Mouse (Mus musculus) forebrain, embryonic 12.5 days (tissue): Measurements from ENCODE around the gene Pum1. TPM values are rescaled to one million over a fixed set of nuclear protein-coding genes. Genes with fewer than 3 reads are reported as not detected.

Source experiments
- ATAC-seq: fragments of 200-750 bp; cut with Nextera tagmentation; 2 replicates; pipeline ENCODE4 v1.8.0; 2017; ENCODE audit warnings: moderate TSS enrichment; ENCODE audit not compliant: low FRiP score
- H3K27ac ChIP-seq: fragments of 300-500 bp; sonication (generic); 2 replicates; pipeline ENCODE4 v1.5.1; 2016; ENCODE audit warnings: mild to moderate bottlenecking
- H3K27me3 ChIP-seq: fragments of 300-500 bp; sonication (generic); 2 replicates; pipeline ENCODE4 v1.6.1; 2016; ENCODE audit warnings: mild to moderate bottlenecking
- H3K36me3 ChIP-seq: fragments of 300-500 bp; sonication (generic); replicated peaks from 2 replicates; pipeline ENCODE4 v1.6.1; 2016; ENCODE audit warnings: mild to moderate bottlenecking
- H3K4me1 ChIP-seq: fragments of 300-500 bp; sonication (generic); 2 replicates; pipeline ENCODE4 v1.6.1; 2016
- H3K4me2 ChIP-seq: fragments of 300-500 bp; sonication (generic); 2 replicates; pipeline ENCODE4 v1.6.1; 2016; ENCODE audit warnings: mild to moderate bottlenecking, moderate library complexity
- H3K4me3 ChIP-seq: fragments of 300-500 bp; sonication (generic); replicated peaks from 2 replicates; pipeline ENCODE4 v1.5.1; 2016; ENCODE audit warnings: mild to moderate bottlenecking
- H3K9ac ChIP-seq: fragments of 300-500 bp; sonication (generic); 2 replicates; pipeline ENCODE4 v1.6.1; 2016; ENCODE audit warnings: mild to moderate bottlenecking
- H3K9me3 ChIP-seq: fragments of 300-500 bp; sonication (generic); 2 replicates; pipeline ENCODE4 v1.6.1; 2016
- WGBS: fragments of 180-500 bp; shearing (Covaris S2); methylation state at CpG from one replicate; pipeline ENCODE4 v1.1.7; 2016; 5-methylcytosine and 5-hydroxymethylcytosine counted together
- polyA plus RNA-seq: library from polyadenylated mRNA; unstranded; fragments of >200 nt; fragmentation: Nextera tagmentation; extraction: Ambion mirVana; gene quantifications from 2 replicates; pipeline ENCODE4 v1.2.1, GENCODE M21; 2016

The Pum1 gene
- polyA plus RNA-seq, 1 experiment from 2014 or later = 134 TPM

DNA sequence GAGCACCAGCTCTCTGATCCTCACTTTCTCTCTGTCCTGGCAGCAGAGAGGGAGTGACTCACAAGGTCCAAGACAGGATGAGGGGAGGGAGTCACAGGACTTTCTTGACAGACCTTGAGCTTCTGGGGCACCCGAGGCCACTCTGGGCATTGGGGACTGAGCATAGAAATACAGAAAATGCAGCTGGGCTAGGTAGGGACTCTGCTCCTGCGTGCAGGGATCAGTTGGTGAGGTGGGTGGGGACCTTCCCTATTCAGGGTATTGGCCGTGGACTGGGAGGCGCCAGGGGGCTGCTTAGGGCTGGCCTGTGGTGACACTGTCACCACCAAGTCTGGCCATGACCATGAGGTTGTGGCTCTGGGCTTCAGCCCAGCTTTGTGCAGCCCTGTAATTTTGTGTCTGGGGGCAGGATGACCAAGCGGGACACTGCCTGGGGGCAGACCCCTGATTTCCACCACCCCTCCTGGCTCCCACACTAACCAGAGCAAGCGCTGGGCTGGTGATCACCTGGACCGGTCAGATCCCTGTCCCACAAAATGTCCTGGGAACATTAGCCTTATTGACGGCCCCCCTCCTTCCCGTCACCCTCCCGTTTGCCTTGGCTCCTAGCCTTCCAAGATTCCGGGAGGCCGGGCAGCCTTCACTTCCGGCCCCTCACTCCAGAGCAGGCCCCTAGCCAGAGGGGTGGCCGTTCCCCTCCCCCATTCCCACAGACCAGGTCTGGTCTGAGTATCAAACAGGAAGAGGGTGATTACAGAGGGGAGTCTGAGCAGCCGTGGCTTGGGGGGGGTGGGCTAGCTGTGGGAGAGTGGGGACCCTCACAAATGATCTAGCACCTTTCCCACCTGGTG, 134.3 kb downstream of the Pum1 start:
- no peak overlapping the region for H3K4me3 ChIP-seq
- no peaks in the 10 kb centered on the region for H3K36me3 ChIP-seq
- no peak overlapping the region for H3K4me2 ChIP-seq
- peaks cover 41% of the 10 kb centered on the region for H3K27me3 ChIP-seq
- no peaks in the 10 kb centered on the region for H3K9me3 ChIP-seq
- H3K9ac ChIP-seq = peak overlapping the region; percentile 25
- peaks cover 60% of the 10 kb centered on the region for H3K4me1 ChIP-seq
- whole genome bisulfite sequencing = 55% methylated on average over 15 of the region's 15 CpGs
- ATAC-seq = no peak
- no peak overlapping the region for H3K27ac ChIP-seq

- WGBS = 65% methylated on average over 1 of the region's 1 CpGs
- peaks cover 63% of the 10 kb centered on the region for H3K4me1 ChIP-seq
- no peak overlapping the region for H3K4me2 ChIP-seq
- peaks cover 31% of the 10 kb centered on the region for H3K27me3 ChIP-seq
- H3K27ac ChIP-seq = 0 out of 2 replicates have a peak overlapping the region, but pooled peaks have one; percentile 9
- H3K9me3 ChIP-seq = no peaks in the 10 kb centered on the region
- ATAC-seq = no peak
- no peaks in the 10 kb centered on the region for H3K36me3 ChIP-seq
- H3K4me3 ChIP-seq = no peak overlapping the region
- H3K9ac ChIP-seq = no peak overlapping the region
Measured at GRCm38 (mm10) chr4:130798416-130798815, 135.3 kb downstream of the Pum1 start.

DNA sequence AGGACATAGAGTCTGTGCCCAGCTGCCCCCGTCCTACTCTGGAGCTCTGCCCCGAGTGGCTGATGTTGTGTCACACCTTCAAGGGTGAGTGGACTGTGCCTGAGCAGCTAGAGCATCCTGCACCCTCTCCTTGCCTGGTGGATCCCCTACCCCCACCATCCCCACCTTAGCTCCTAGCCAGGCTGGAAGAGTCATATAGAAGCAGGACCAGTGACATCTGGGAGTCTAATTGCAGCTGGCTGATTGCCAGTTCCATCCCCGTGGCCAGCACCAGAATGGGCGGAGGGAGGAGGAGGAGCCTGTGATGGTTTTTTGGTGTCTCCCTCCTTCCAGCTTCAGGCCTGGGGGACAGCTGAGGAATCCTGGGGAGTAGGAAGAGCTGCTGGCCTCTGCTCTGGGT, 136.0 kb downstream of the Pum1 start:
- WGBS = 59% methylated on average over 4 of the region's 4 CpGs
- H3K27me3 ChIP-seq = peaks cover 27% of the 10 kb centered on the region
- no peaks in the 10 kb centered on the region for H3K36me3 ChIP-seq
- H3K27ac ChIP-seq = 0 out of 2 replicates have a peak overlapping the region, but pooled peaks have one; percentile 9
- H3K4me3 ChIP-seq = no peak overlapping the region
- H3K4me2 ChIP-seq = no peak overlapping the region
- peak overlapping the region; percentile 36; the same call in 1 of the 2 replicates for H3K9ac ChIP-seq
- ATAC-seq = peak; percentile 13; the same call in 1 of the 2 replicates
- no peaks in the 10 kb centered on the region for H3K9me3 ChIP-seq
- H3K4me1 ChIP-seq = peaks cover 65% of the 10 kb centered on the region

GRCm38 (mm10) chr4:130799582-130799981, 136.5 kb downstream of the Pum1 start:
- no peak overlapping the region for H3K4me2 ChIP-seq
- WGBS = 77% methylated on average over 5 of the region's 5 CpGs
- H3K27ac ChIP-seq = no peak overlapping the region
- H3K9me3 ChIP-seq = no peaks in the 10 kb centered on the region
- H3K36me3 ChIP-seq = no peaks in the 10 kb centered on the region
- ATAC-seq = no peak
- H3K4me1 ChIP-seq = peaks cover 68% of the 10 kb centered on the region
- no peak overlapping the region for H3K4me3 ChIP-seq
- peaks cover 22% of the 10 kb centered on the region for H3K27me3 ChIP-seq
- H3K9ac ChIP-seq = no peak overlapping the region; the same call in 1 of the 2 replicates

GRCm38 (mm10) chr4:130800147-130800546, 137.0 kb downstream of the Pum1 start:
- peaks cover 73% of the 10 kb centered on the region for H3K4me1 ChIP-seq
- H3K4me2 ChIP-seq = no peak overlapping the region
- H3K9me3 ChIP-seq = no peaks in the 10 kb centered on the region
- no peak overlapping the region for H3K27ac ChIP-seq
- no peak overlapping the region for H3K4me3 ChIP-seq
- 93% methylated on average over 6 of the region's 6 CpGs for WGBS
- H3K27me3 ChIP-seq = peaks cover 17% of the 10 kb centered on the region; the same call in 1 of the 2 replicates
- ATAC-seq = no peak
- no peaks in the 10 kb centered on the region for H3K36me3 ChIP-seq
- no peak overlapping the region for H3K9ac ChIP-seq

- Histone ChIP-seq H3K27me3 (peaks cover 10% of the 10 kb centered on the region; the same call in 1 of the 2 replicates), H3K27ac (no peak overlapping the region), H3K4me1 (peaks cover 81% of the 10 kb centered on the region)
Measured at GRCm38 (mm10) chr4:130801198-130801597, 138.1 kb downstream of the Pum1 start.

GRCm38 (mm10) chr4:130801624-130802329, 138.7 kb downstream of the Pum1 start:
- H3K4me3 ChIP-seq = no peak overlapping the region
- peak overlapping the region; percentile 33; the same call in 1 of the 2 replicates for H3K9ac ChIP-seq
- H3K4me1 ChIP-seq = peaks cover 81% of the 10 kb centered on the region
- 54% methylated on average over 10 of the region's 10 CpGs for WGBS
- ATAC-seq = peak; percentile 41; the same call in 1 of the 2 replicates
- H3K27ac ChIP-seq = peak overlapping the region; percentile 36; the same call in 1 of the 2 replicates
- H3K27me3 ChIP-seq = peaks cover 5% of the 10 kb centered on the region; the same call in 1 of the 2 replicates
- no peaks in the 10 kb centered on the region for H3K36me3 ChIP-seq
- peak overlapping the region; percentile 6; the same call in 1 of the 2 replicates for H3K4me2 ChIP-seq
- H3K9me3 ChIP-seq = no peaks in the 10 kb centered on the region

More at GRCm38 (mm10) chr4:130801198-130801597, 138.1 kb downstream of the Pum1 start:
- H3K4me2 ChIP-seq = no peak overlapping the region
- H3K4me3 ChIP-seq = no peak overlapping the region
- H3K9ac ChIP-seq = no peak overlapping the region
- 90% methylated on average over 5 of the region's 5 CpGs for WGBS
- ATAC-seq = no peak
- no peaks in the 10 kb centered on the region for H3K9me3 ChIP-seq
- H3K36me3 ChIP-seq = no peaks in the 10 kb centered on the region

- Histone ChIP-seq H3K9ac (no peak overlapping the region), H3K4me3 (no peak overlapping the region), H3K27ac (no peak overlapping the region), H3K4me2 (no peak overlapping the region), H3K36me3 (no peaks in the 10 kb centered on the region), H3K27me3 (peaks cover 5% of the 10 kb centered on the region; the same call in 1 of the 2 replicates), H3K4me1 (peaks cover 63% of the 10 kb centered on the region), H3K9me3 (no peaks in the 10 kb centered on the region)
- 79% methylated on average over 2 of the region's 2 CpGs for WGBS
- no peak for ATAC-seq
Measured at GRCm38 (mm10) chr4:130803591-130803990, 140.5 kb downstream of the Pum1 start.

GRCm38 (mm10) chr4:130804292-130804691, 141.2 kb downstream of the Pum1 start:
- H3K36me3 ChIP-seq = no peaks in the 10 kb centered on the region
- no peak overlapping the region for H3K9ac ChIP-seq
- ATAC-seq = no peak
- peak overlapping the region; percentile 83 for H3K27ac ChIP-seq
- H3K9me3 ChIP-seq = no peaks in the 10 kb centered on the region
- no peak overlapping the region for H3K4me3 ChIP-seq
- H3K4me2 ChIP-seq = no peak overlapping the region
- 94% methylated on average over 2 of the region's 2 CpGs for WGBS
- peaks cover 5% of the 10 kb centered on the region; the same call in 1 of the 2 replicates for H3K27me3 ChIP-seq
- peaks cover 59% of the 10 kb centered on the region for H3K4me1 ChIP-seq

- ATAC-seq = peak; percentile 63
- Histone ChIP-seq H3K4me1 (peaks cover 60% of the 10 kb centered on the region), H3K9ac (no peak overlapping the region), H3K9me3 (no peaks in the 10 kb centered on the region), H3K4me2 (no peak overlapping the region), H3K27me3 (peaks cover 5% of the 10 kb centered on the region; the same call in 1 of the 2 replicates), H3K4me3 (no peak overlapping the region), H3K36me3 (no peaks in the 10 kb centered on the region), H3K27ac (peak overlapping the region; percentile 83)
- WGBS = 51% methylated on average over 7 of the region's 7 CpGs
Measured at GRCm38 (mm10) chr4:130804771-130805361, 141.7 kb downstream of the Pum1 start.

DNA sequence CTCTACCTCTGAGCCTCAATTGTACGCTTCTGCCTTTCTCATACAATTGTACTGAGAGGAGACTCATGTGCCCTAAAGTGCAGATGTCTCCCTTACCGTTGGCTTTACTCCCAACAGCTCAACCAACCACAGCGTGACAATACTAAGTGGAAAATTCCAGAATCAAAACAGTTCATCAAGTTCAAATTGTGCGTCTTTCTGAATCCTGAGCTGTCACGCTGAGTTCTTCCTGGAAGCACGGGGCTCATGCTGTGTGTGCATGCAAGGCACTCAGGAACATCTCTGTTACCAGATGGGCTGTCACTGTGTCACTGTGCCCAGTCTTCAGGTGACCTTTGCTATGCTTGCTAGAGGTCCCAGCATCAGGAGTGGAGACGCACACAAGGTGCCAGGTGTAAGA, 142.6 kb downstream of the Pum1 start:
- H3K4me1 ChIP-seq = peaks cover 67% of the 10 kb centered on the region

GRCm38 (mm10) chr4:130806746-130807145, 143.6 kb downstream of the Pum1 start:
- Histone ChIP-seq H3K9ac (no peak overlapping the region), H3K4me3 (no peak overlapping the region), H3K27me3 (peaks cover 7% of the 10 kb centered on the region; the same call in 1 of the 2 replicates), H3K4me2 (no peak overlapping the region), H3K4me1 (peaks cover 68% of the 10 kb centered on the region), H3K9me3 (no peaks in the 10 kb centered on the region), H3K36me3 (no peaks in the 10 kb centered on the region), H3K27ac (no peak overlapping the region)
- 94% methylated on average over 9 of the region's 9 CpGs for WGBS
- no peak for ATAC-seq

More for the DNA sequence above, 142.6 kb downstream of the Pum1 start:
- Histone ChIP-seq H3K27ac (no peak overlapping the region; the same call in 1 of the 2 replicates), H3K4me2 (no peak overlapping the region), H3K9me3 (no peaks in the 10 kb centered on the region), H3K4me3 (no peak overlapping the region), H3K27me3 (peaks cover under 1% of the 10 kb centered on the region; the same call in 1 of the 2 replicates), H3K9ac (no peak overlapping the region), H3K36me3 (no peaks in the 10 kb centered on the region)
- no peak for ATAC-seq
- 80% methylated on average over 7 of the region's 7 CpGs for WGBS
